ENCODE assay signal across 15 mouse cellular contexts in genomic region chr14:73312909-73313308, GRCm38 (mm10).
"Had no signal": no experiment of that assay in that cellular context is flagged by ENCODE, and none has a peak within 500 bp of the region (broad histone marks: within the 10 kb centered on the region; RNA-seq: fewer than 3 reads in every experiment).

No protein-coding gene starts in this region.

- H3K4me2 ChIP-seq: lung, embryonic 14.5 days; midbrain, embryonic 12.5 days; neural tube, embryonic 12.5 days; stomach, embryonic 15.5 days had no signal

- H3K4me3 ChIP-seq: midbrain, embryonic 10.5 days; midbrain, embryonic 12.5 days; neural tube, embryonic 12.5 days; stomach, embryonic 15.5 days had no signal

- H3K27me3 ChIP-seq: midbrain, embryonic 12.5 days; neural tube, embryonic 12.5 days; stomach, embryonic 15.5 days had no signal

- H3K4me1 ChIP-seq: neural tube, embryonic 12.5 days; stomach, embryonic 15.5 days had no signal

- H3K36me3 ChIP-seq: midbrain, embryonic 10.5 days; midbrain, embryonic 12.5 days; neural tube, embryonic 12.5 days; stomach, embryonic 15.5 days had no signal

- DNase-seq: lung, adult 18-20 months; lung, embryonic 14.5 days; lung, postnatal 10 days; lung, postnatal 4 days; midbrain, embryonic 14.5 days; right cerebral cortex, postnatal 14 days; thymus, adult 2 months; thymus, postnatal 25 days; thymus, postnatal 4 days had no signal

- H3K9ac ChIP-seq: lung, embryonic 14.5 days; midbrain, embryonic 12.5 days; neural tube, embryonic 12.5 days; stomach, embryonic 15.5 days had no signal

- H3K27ac ChIP-seq: midbrain, embryonic 10.5 days; midbrain, embryonic 12.5 days; neural tube, embryonic 12.5 days; stomach, embryonic 15.5 days; stomach, postnatal 0 days had no signal

- ATAC-seq: midbrain, embryonic 16.5 days had no signal

- H3K9me3 ChIP-seq: midbrain, embryonic 10.5 days; midbrain, embryonic 12.5 days; neural tube, embryonic 12.5 days; stomach, embryonic 15.5 days had no signal
